Mouse (Mus musculus) monocyte, adult 5-6 weeks (primary cell): Measurements from ENCODE around the gene Dcaf12. TPM values are rescaled to one million over a fixed set of nuclear protein-coding genes. Genes with fewer than 3 reads are reported as not detected.

Source experiments
- ATAC-seq: fragments of 153-309, 156-312 bp; replicated peaks from 2 replicates; pipeline ENCODE4 v1.8.0; 2017; ENCODE audit warnings: mild to moderate bottlenecking; ENCODE audit not compliant: low TSS enrichment, insufficient number of reproducible peaks, severe bottlenecking, poor library complexity, low FRiP score
- total RNA-seq: library from RNA; stranded (forward); fragments of 200-1000, 200-491, 200-594 nt; gene quantifications from 3 replicates; pipeline ENCODE4 v1.2.3, GENCODE M21; 2017

The Dcaf12 gene
- total RNA-seq, 1 experiment from 2014 or later, result 49.8 TPM

GRCm38 (mm10) chr4:41315173-41315572, 484 bp upstream of the Dcaf12 start:
- no peak for ATAC-seq

- ATAC-seq, result no peak
Observed at GRCm38 (mm10) chr4:41313722-41314121, 967 bp downstream of the Dcaf12 start.

- ATAC-seq, result peak; percentile 60
Observed at GRCm38 (mm10) chr4:41310567-41311563, 3.8 kb downstream of the Dcaf12 start.

- no peak for ATAC-seq
Observed at GRCm38 (mm10) chr4:41307406-41307805, 7.3 kb downstream of the Dcaf12 start.

GRCm38 (mm10) chr4:41304302-41304701, 10.4 kb downstream of the Dcaf12 start:
- ATAC-seq, result 0 out of 2 replicates have a peak, but pooled peaks have one; percentile 7

- no peak for ATAC-seq
Observed at GRCm38 (mm10) chr4:41303671-41304070, 11.0 kb downstream of the Dcaf12 start.

- no peak for ATAC-seq
Observed at GRCm38 (mm10) chr4:41298976-41299375, 15.7 kb downstream of the Dcaf12 start.

GRCm38 (mm10) chr4:41295960-41296359, 18.7 kb downstream of the Dcaf12 start:
- no peak for ATAC-seq

- no peak for ATAC-seq
Observed at GRCm38 (mm10) chr4:41295507-41295906, 19.2 kb downstream of the Dcaf12 start.

GRCm38 (mm10) chr4:41293907-41294306, 20.8 kb downstream of the Dcaf12 start:
- no peak for ATAC-seq

- no peak for ATAC-seq
Observed at GRCm38 (mm10) chr4:41289802-41290201, 24.9 kb downstream of the Dcaf12 start.

GRCm38 (mm10) chr4:41286420-41286819, 28.3 kb downstream of the Dcaf12 start:
- ATAC-seq, result 0 out of 2 replicates have a peak, but pooled peaks have one; percentile 61

GRCm38 (mm10) chr4:41284087-41284486, 30.6 kb downstream of the Dcaf12 start:
- no peak for ATAC-seq

- ATAC-seq, result no peak
Observed at GRCm38 (mm10) chr4:41275927-41276326, 38.8 kb downstream of the Dcaf12 start.

GRCm38 (mm10) chr4:41274980-41275850, 39.5 kb downstream of the Dcaf12 start, which contains the start of gene Ubap2:
Gene Ubap2 (minus strand): TSS chr4:41275144.
- peak; percentile 97 for ATAC-seq

GRCm38 (mm10) chr4:41274377-41274979, 40.2 kb downstream of the Dcaf12 start:
- ATAC-seq, result no peak; the same call in 1 of the 2 replicates

- no peak for ATAC-seq
Observed at GRCm38 (mm10) chr4:41268133-41268532, 46.6 kb downstream of the Dcaf12 start.

GRCm38 (mm10) chr4:41266350-41266749, 48.3 kb downstream of the Dcaf12 start:
- no peak for ATAC-seq

GRCm38 (mm10) chr4:41260691-41261090, 54.0 kb downstream of the Dcaf12 start:
- ATAC-seq, result no peak
